13 mouse cellular contexts compared by ENCODE assay signal in the genomic region with DNA sequence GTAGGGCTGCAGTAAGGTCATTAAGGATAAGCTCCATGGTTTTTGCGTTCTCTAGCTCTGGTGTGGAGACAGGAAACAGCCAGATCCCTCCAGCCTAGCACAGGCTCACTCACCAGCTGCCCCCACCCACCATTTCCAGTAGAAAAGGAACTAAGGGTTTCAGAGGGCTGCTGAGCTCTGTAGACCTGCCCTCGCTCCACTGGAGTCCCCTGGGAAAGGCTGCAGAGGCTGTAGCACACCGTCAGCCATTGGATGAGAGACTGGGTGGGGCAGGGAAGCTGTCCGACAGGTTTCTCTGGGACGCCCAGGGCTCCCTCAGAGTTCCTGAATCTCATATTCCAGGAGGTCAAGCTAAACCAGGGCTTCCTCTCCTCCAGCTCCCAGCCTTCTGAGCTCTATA. TPM values are rescaled to one million over a fixed set of nuclear protein-coding genes. Genes with fewer than 3 reads are reported as not detected.
A peak's percentile ranks its signal among the peaks of the same experiment; 100 is the strongest.
DNase-seq lines count a peak whose midpoint lies in the region; ATAC-seq lines count a peak whose summit lies in the region.
"Had no signal": no experiment of that assay in that cellular context is flagged by ENCODE, and none has a peak within 500 bp of the region (broad histone marks: within the 10 kb centered on the region; RNA-seq: fewer than 3 reads in every experiment).

No protein-coding gene starts in this region.

- WGBS in embryonic facial prominence, embryonic 12.5 days: 31% methylated on average over 5 of the region's 5 CpGs
- WGBS in kidney, embryonic 16.5 days: 51% methylated on average over 5 of the region's 5 CpGs

- H3K9me3 ChIP-seq in embryonic facial prominence, embryonic 12.5 days: no peaks in the 10 kb centered on the region
- no peaks in the 10 kb centered on the region for H3K9me3 ChIP-seq in kidney, embryonic 16.5 days (ENCODE audit: low read length)
- H3K9me3 ChIP-seq: forebrain, embryonic 12.5 days; neural tube, embryonic 12.5 days had no signal

- peaks cover 39% of the 10 kb centered on the region for H3K36me3 ChIP-seq in embryonic facial prominence, embryonic 12.5 days
- H3K36me3 ChIP-seq in kidney, embryonic 16.5 days (ENCODE audit: insufficient read depth, low read length): peaks cover 41% of the 10 kb centered on the region

- H3K4me1 ChIP-seq in embryonic facial prominence, embryonic 12.5 days: peaks cover 31% of the 10 kb centered on the region
- peaks cover 57% of the 10 kb centered on the region for H3K4me1 ChIP-seq in kidney, embryonic 16.5 days (ENCODE audit: insufficient read depth, low read length)

- intact Hi-C loops in heart, postnatal 14 days (cut with DNase I): no loop called here

- no peak overlapping the region for H3K4me2 ChIP-seq in embryonic facial prominence, embryonic 12.5 days (replicated peaks)
- no peak overlapping the region for H3K4me2 ChIP-seq in kidney, embryonic 16.5 days (replicated peaks; ENCODE audit: low read depth, low read length)
- H3K4me2 ChIP-seq: forebrain, embryonic 12.5 days; neural tube, embryonic 12.5 days had no signal

- H3K4me3 ChIP-seq in embryonic facial prominence, embryonic 12.5 days: no peak overlapping the region
- H3K4me3 ChIP-seq in kidney, embryonic 16.5 days (ENCODE audit: low read length): no peak overlapping the region
- H3K4me3 ChIP-seq: forebrain, embryonic 12.5 days; neural tube, embryonic 12.5 days had no signal

- peak overlapping the region; percentile 66 for H3K27ac ChIP-seq in embryonic facial prominence, embryonic 12.5 days
- peak overlapping the region; percentile 90 for H3K27ac ChIP-seq in kidney, embryonic 16.5 days (ENCODE audit: low read length)
- H3K27ac ChIP-seq: forebrain, embryonic 12.5 days; neural tube, embryonic 12.5 days had no signal

- peak; percentile 50 to 59 for DNase-seq in heart, adult 18-20 months
- DNase-seq in heart, postnatal 14 days: no peak
- DNase-seq in lung, postnatal 25 days (ENCODE audit: low spot score): peak; percentile 82
- no peak for DNase-seq in embryo, embryonic 9.5 days (ENCODE audit: extremely low spot score)
- DNase-seq in cerebellum, postnatal 4 days (ENCODE audit: low spot score in 2 of 2): no peak
- DNase-seq in ovary, postnatal 14 days (ENCODE audit: low spot score): no peak
- DNase-seq: cerebellum, adult 11-12 months had no signal

- H3K27me3 ChIP-seq in embryonic facial prominence, embryonic 12.5 days: no peaks in the 10 kb centered on the region
- H3K27me3 ChIP-seq in kidney, embryonic 16.5 days (ENCODE audit: insufficient read depth, low read length): no peaks in the 10 kb centered on the region
- H3K27me3 ChIP-seq: forebrain, embryonic 12.5 days; neural tube, embryonic 12.5 days had no signal

- no peak for ATAC-seq in embryonic facial prominence, embryonic 12.5 days (ENCODE audit: insufficient number of reproducible peaks, insufficient read depth, low FRiP score, low TSS enrichment)
- peak; percentile 47 for ATAC-seq in kidney, embryonic 16.5 days (ENCODE audit: low FRiP score, low TSS enrichment)

- no peak overlapping the region for H3K9ac ChIP-seq in embryonic facial prominence, embryonic 12.5 days
- 0 out of 2 replicates have a peak overlapping the region, but pooled peaks have one; percentile 11 for H3K9ac ChIP-seq in kidney, embryonic 16.5 days (replicated peaks; ENCODE audit: low read length)
- H3K9ac ChIP-seq: forebrain, embryonic 12.5 days; neural tube, embryonic 12.5 days had no signal

RNA-seq across cellular contexts. Expression of a gene that starts 11.0 kb away (rescaled TPM):
- 100 to 1,000 TPM; 208 to 239 TPM for total RNA-seq in heart, adult 18-20 months (2021)
- 100 to 1,000 TPM; 232 to 245 TPM for total RNA-seq in heart, postnatal 14 days (2021)
- 70.6 and 74.0 TPM in 2 replicates for polyA plus RNA-seq in embryonic facial prominence, embryonic 12.5 days (2016; fragmentation: Nextera tagmentation; extraction: Ambion mirVana)
- 153 and 154 TPM in 2 replicates for polyA plus RNA-seq in kidney, embryonic 16.5 days (2015; fragmentation: Nextera tagmentation; extraction: Ambion mirVana)

RNA-seq across cellular contexts. Expression of a gene that starts 28.1 kb away (rescaled TPM):
- 10 to 100 TPM; 13.2 to 15.2 TPM for total RNA-seq in heart, adult 18-20 months (2021)
- 10 to 100 TPM; 19.1 to 19.9 TPM for total RNA-seq in heart, postnatal 14 days (2021)
- 51.4 and 55.3 TPM in 2 replicates for polyA plus RNA-seq in embryonic facial prominence, embryonic 12.5 days (2016; fragmentation: Nextera tagmentation; extraction: Ambion mirVana)
- 63.1 and 69.1 TPM in 2 replicates for polyA plus RNA-seq in kidney, embryonic 16.5 days (2015; fragmentation: Nextera tagmentation; extraction: Ambion mirVana)
- total RNA-seq: megakaryocyte, adult 5-6 weeks had no signal

RNA-seq across cellular contexts. Expression of a gene that starts 28.9 kb away (rescaled TPM):
- 1 to 10 TPM; 7.2 to 7.4 TPM for total RNA-seq in heart, adult 18-20 months (2021)
- total RNA-seq in heart, postnatal 14 days (2021): 10 to 100 TPM; 34.6 to 38.3 TPM
- 109 and 113 TPM in 2 replicates for polyA plus RNA-seq in embryonic facial prominence, embryonic 12.5 days (2016; fragmentation: Nextera tagmentation; extraction: Ambion mirVana)
- polyA plus RNA-seq in kidney, embryonic 16.5 days (2015; fragmentation: Nextera tagmentation; extraction: Ambion mirVana): 157 and 159 TPM in 2 replicates

RNA-seq across cellular contexts. Expression of a gene that starts 30.7 kb away (rescaled TPM):
- total RNA-seq in heart, adult 18-20 months (2021): 1 to 10 TPM; 1.8 to 1.9 TPM
- total RNA-seq in heart, postnatal 14 days (2021): 1 to 10 TPM; 1.2 to 1.8 TPM
- polyA plus RNA-seq in embryonic facial prominence, embryonic 12.5 days (2016; fragmentation: Nextera tagmentation; extraction: Ambion mirVana): 10.6 and 13.4 TPM in 2 replicates
- 15.5 and 18.6 TPM in 2 replicates for polyA plus RNA-seq in kidney, embryonic 16.5 days (2015; fragmentation: Nextera tagmentation; extraction: Ambion mirVana)
- total RNA-seq: megakaryocyte, adult 5-6 weeks had no signal

RNA-seq across cellular contexts. Expression of a gene that starts 52.4 kb away (rescaled TPM):
- total RNA-seq in heart, adult 18-20 months (2021): not detected
- not detected for total RNA-seq in heart, postnatal 14 days (2021)
- polyA plus RNA-seq in embryonic facial prominence, embryonic 12.5 days (2016; fragmentation: Nextera tagmentation; extraction: Ambion mirVana): not detected in 2 replicates
- polyA plus RNA-seq in kidney, embryonic 16.5 days (2015; fragmentation: Nextera tagmentation; extraction: Ambion mirVana): not detected in 2 replicates
- total RNA-seq: megakaryocyte, adult 5-6 weeks had no signal
- polyA plus RNA-seq: heart, postnatal 0 days; neural tube, embryonic 12.5 days had no signal

Comparison
In these comparisons a context has a peak if more than half of its experiments do, and no peak if none do; other contexts are left out.
1. DNase-seq: peak in heart, adult 18-20 months (2 of 2) and lung, postnatal 25 days (single experiment); none in heart, postnatal 14 days (0 of 2), embryo, embryonic 9.5 days (single experiment), cerebellum, postnatal 4 days (0 of 2) and ovary, postnatal 14 days (single experiment).
2. RNA of a gene that starts 28.9 kb away (total RNA-seq): 34.6 to 38.3 TPM in heart, postnatal 14 days; 7.2 to 7.4 TPM in heart, adult 18-20 months; every median in the first group is over 4 times any median in the second.